29 mouse cellular contexts compared by ENCODE assay signal in genomic region chr14:100045431-100045830, GRCm38 (mm10).
DNase-seq lines count a peak whose midpoint lies in the region; ATAC-seq and TF ChIP-seq lines count a peak whose summit lies in the region.
"Had no signal": no experiment of that assay in that cellular context is flagged by ENCODE, and none has a peak within 500 bp of the region (broad histone marks: within the 10 kb centered on the region; RNA-seq: fewer than 3 reads in every experiment).

No protein-coding gene starts in this region.

- no peak for ATAC-seq in intestine, postnatal 0 days
- ATAC-seq in intestine, embryonic 15.5 days, result no peak
- no peak for ATAC-seq in lung, embryonic 14.5 days (ENCODE audit: insufficient read depth)
- no peak for ATAC-seq in activated CD4-positive, CD25-positive, alpha-beta regulatory T cell, adult 4 months
- ATAC-seq: forebrain, embryonic 16.5 days; inflammation-experienced regulatory T-cells, adult 6 months; midbrain, embryonic 16.5 days had no signal

- no peaks in the 10 kb centered on the region for H3K4me1 ChIP-seq in intestine, postnatal 0 days (replicated peaks; ENCODE audit: control insufficient read depth, insufficient read depth, low read length)
- no peaks in the 10 kb centered on the region for H3K4me1 ChIP-seq in intestine, embryonic 15.5 days (replicated peaks)
- no peaks in the 10 kb centered on the region for H3K4me1 ChIP-seq in lung, embryonic 14.5 days (ENCODE audit: insufficient read depth)
- no peaks in the 10 kb centered on the region for H3K4me1 ChIP-seq in MEL (ENCODE audit: control insufficient read depth in 1 of 2, insufficient read depth in 2 of 2, low read length in 2 of 2)
- H3K4me1 ChIP-seq in embryonic facial prominence, embryonic 10.5 days, result no peaks in the 10 kb centered on the region
- H3K4me1 ChIP-seq: embryonic facial prominence, embryonic 13.5 days; liver, embryonic 13.5 days had no signal

- H3K9me3 ChIP-seq in intestine, postnatal 0 days (ENCODE audit: control insufficient read depth), result no peaks in the 10 kb centered on the region
- H3K9me3 ChIP-seq in intestine, embryonic 15.5 days, result no peaks in the 10 kb centered on the region
- H3K9me3 ChIP-seq in lung, embryonic 14.5 days (ENCODE audit: low read depth, low read length), result no peaks in the 10 kb centered on the region
- H3K9me3 ChIP-seq in MEL (replicated peaks; ENCODE audit: insufficient read depth, low read length), result no peaks in the 10 kb centered on the region
- no peaks in the 10 kb centered on the region for H3K9me3 ChIP-seq in embryonic facial prominence, embryonic 10.5 days
- H3K9me3 ChIP-seq: embryonic facial prominence, embryonic 13.5 days; forebrain, embryonic 10.5 days; liver, embryonic 13.5 days; midbrain, embryonic 10.5 days had no signal

- TF ChIP-seq POLR2A in MEL (IDR thresholded peaks at IDR 0.05; ENCODE audit: control insufficient read depth in 1 of 2, insufficient read depth in 1 of 2, low read depth in 1 of 2, low read length in 2 of 2, poor library complexity in 1 of 2), result no peak

- H3K27ac ChIP-seq in intestine, postnatal 0 days (ENCODE audit: low read depth, low read length), result no peak overlapping the region
- H3K27ac ChIP-seq in intestine, embryonic 15.5 days, result no peak overlapping the region
- no peak overlapping the region for H3K27ac ChIP-seq in lung, embryonic 14.5 days (ENCODE audit: low read depth)
- H3K27ac ChIP-seq in MEL (ENCODE audit: control insufficient read depth, low read depth, low read length), result no peak overlapping the region
- H3K27ac ChIP-seq in embryonic facial prominence, embryonic 10.5 days (replicated peaks), result no peak overlapping the region
- H3K27ac ChIP-seq: embryonic facial prominence, embryonic 13.5 days; forebrain, embryonic 10.5 days; hindbrain, embryonic 14.5 days; liver, embryonic 13.5 days; midbrain, embryonic 10.5 days had no signal

- no peak overlapping the region for H3K9ac ChIP-seq in intestine, postnatal 0 days (ENCODE audit: low read depth, low read length)
- no peak overlapping the region for H3K9ac ChIP-seq in intestine, embryonic 15.5 days
- no peak overlapping the region for H3K9ac ChIP-seq in lung, embryonic 14.5 days
- no peak overlapping the region for H3K9ac ChIP-seq in MEL (ENCODE audit: control insufficient read depth, low read depth, low read length, poor library complexity, severe bottlenecking)
- H3K9ac ChIP-seq: embryonic facial prominence, embryonic 13.5 days; hindbrain, embryonic 14.5 days; liver, embryonic 13.5 days had no signal

- no peak for DNase-seq in lung, embryonic 14.5 days
- DNase-seq in lung, postnatal 10 days, result no peak
- peak; percentile 4 for DNase-seq in MEL (ENCODE audit: low read depth, low spot score)
- DNase-seq in embryonic facial prominence, embryonic 10.5 days (ENCODE audit: low spot score), result no peak
- DNase-seq: adrenal gland, postnatal 14 days; B cell, adult 2 months; cerebellum, adult 11 months; cerebellum, adult 9-10 months; cerebellum, postnatal 36 days; embryo, embryonic 11 days; gastrocnemius, postnatal 10 days; heart, postnatal 4 days; kidney, adult 2 months; left cerebral cortex, postnatal 4 days; liver, embryonic 13.5 days; lung, adult 2 months; right cerebral cortex, adult 18-20 months; thymus, postnatal 4 days had no signal

- no peak overlapping the region for H3K4me3 ChIP-seq in intestine, postnatal 0 days (ENCODE audit: low read depth, low read length)
- no peak overlapping the region for H3K4me3 ChIP-seq in intestine, embryonic 15.5 days (replicated peaks)
- H3K4me3 ChIP-seq in lung, embryonic 14.5 days (ENCODE audit: low read depth, low read length), result no peak overlapping the region
- H3K4me3 ChIP-seq in MEL (ENCODE audit: control insufficient read depth in 1 of 2, insufficient read depth in 1 of 2, low read depth in 2 of 2, low read length in 2 of 2), result no peak overlapping the region
- no peak overlapping the region for H3K4me3 ChIP-seq in embryonic facial prominence, embryonic 10.5 days
- H3K4me3 ChIP-seq: embryonic facial prominence, embryonic 13.5 days; forebrain, embryonic 10.5 days; liver, embryonic 13.5 days; midbrain, embryonic 10.5 days had no signal

- no peak for TF ChIP-seq EP300 in MEL (IDR thresholded peaks at IDR 0.05; ENCODE audit: low read depth in 1 of 2, low read length in 2 of 2)

- TF ChIP-seq RAD21 in MEL (IDR thresholded peaks at IDR 0.05; ENCODE audit: low read depth, low read length), result no peak

- H3K27me3 ChIP-seq in intestine, postnatal 0 days (replicated peaks; ENCODE audit: control insufficient read depth, insufficient read depth, low read length), result no peaks in the 10 kb centered on the region
- no peaks in the 10 kb centered on the region for H3K27me3 ChIP-seq in intestine, embryonic 15.5 days (replicated peaks)
- no peaks in the 10 kb centered on the region for H3K27me3 ChIP-seq in lung, embryonic 14.5 days (ENCODE audit: insufficient read depth, low read length)
- no peaks in the 10 kb centered on the region for H3K27me3 ChIP-seq in MEL (ENCODE audit: control insufficient read depth in 1 of 2, insufficient read depth in 2 of 2, low read length in 2 of 2)
- no peaks in the 10 kb centered on the region for H3K27me3 ChIP-seq in embryonic facial prominence, embryonic 10.5 days (replicated peaks; ENCODE audit: low read depth, poor library complexity, severe bottlenecking)
- H3K27me3 ChIP-seq: embryonic facial prominence, embryonic 13.5 days; liver, embryonic 13.5 days had no signal

- no peaks in the 10 kb centered on the region for H3K79me2 ChIP-seq in MEL (ENCODE audit: control insufficient read depth, insufficient read depth, low read length, poor library complexity)

- H3K36me3 ChIP-seq in intestine, postnatal 0 days (ENCODE audit: control insufficient read depth, insufficient read depth), result no peaks in the 10 kb centered on the region
- no peaks in the 10 kb centered on the region for H3K36me3 ChIP-seq in intestine, embryonic 15.5 days
- no peaks in the 10 kb centered on the region for H3K36me3 ChIP-seq in lung, embryonic 14.5 days (ENCODE audit: insufficient read depth)
- H3K36me3 ChIP-seq in MEL (ENCODE audit: control insufficient read depth in 1 of 2, insufficient read depth in 2 of 2, low read length in 2 of 2), result no peaks in the 10 kb centered on the region
- 0 out of 2 replicates have a peak, but pooled peaks cover 4% of the 10 kb centered on the region for H3K36me3 ChIP-seq in embryonic facial prominence, embryonic 10.5 days (replicated peaks)
- H3K36me3 ChIP-seq: embryonic facial prominence, embryonic 13.5 days; forebrain, embryonic 10.5 days; liver, embryonic 13.5 days; midbrain, embryonic 10.5 days had no signal

- no peak overlapping the region for H3K4me2 ChIP-seq in intestine, postnatal 0 days (replicated peaks; ENCODE audit: low read depth)
- no peak overlapping the region for H3K4me2 ChIP-seq in intestine, embryonic 15.5 days (replicated peaks)
- H3K4me2 ChIP-seq in lung, embryonic 14.5 days, result no peak overlapping the region
- H3K4me2 ChIP-seq: embryonic facial prominence, embryonic 13.5 days; heart, embryonic 11.5 days; hindbrain, embryonic 14.5 days; liver, embryonic 13.5 days had no signal

- peak; percentile 28; the same call in 1 of the 2 replicates for TF ChIP-seq CTCF in intestine, postnatal 0 days (IDR thresholded peaks at IDR 0.05; ENCODE audit: low read depth)
- peak; percentile 22; the same call in 1 of the 2 replicates for TF ChIP-seq CTCF in lung, embryonic 14.5 days (IDR thresholded peaks at IDR 0.05; ENCODE audit: low read depth)
- peak in 1 of 3 experiments; percentile 11; a peak in 1 of 6 replicates for TF ChIP-seq CTCF in MEL (IDR thresholded peaks at IDR 0.05 in 2 of 3, conservative IDR thresholded peaks at IDR 0.05 in 1 of 3; ENCODE audit: control insufficient read depth in 1 of 3, insufficient read depth in 1 of 3, low read depth in 2 of 3, low read length in 3 of 3, poor library complexity in 1 of 3, severe bottlenecking in 1 of 3)

TF ChIP-seq in MEL, 35 proteins besides CTCF, POLR2A, EP300 and RAD21:
- TF ChIP-seq ZKSCAN1 (IDR thresholded peaks at IDR 0.05; ENCODE audit: low read depth, low read length) (no peak), SMC3 (IDR thresholded peaks at IDR 0.05; ENCODE audit: low read depth, low read length) (0 out of 2 replicates have a peak, but pooled peaks have one; percentile 12), ELF1 (IDR thresholded peaks at IDR 0.05; ENCODE audit: low read depth, low read length) (no peak)
